Mouse (Mus musculus) gastrocnemius, postnatal 36 days (tissue): ENCODE data around the gene Eva1c. TPM values are rescaled to one million over a fixed set of nuclear protein-coding genes. Genes with fewer than 3 reads are reported as not detected.
"Not testable (repeated sequence)": the region's sequence is repeated elsewhere in the genome, so short reads cannot be mapped to it uniquely, and the experiment has no call there.

Source experiments
- DNase-seq, 2 experiments: peaks; one replicate each; pipeline ENCODE4 v3.0.0; 2022
- intact Hi-C: fragments of 180-260 bp; cut with DNase I; formaldehyde crosslinking; loops from one replicate; pipeline ENCODE4 v1.15.1; 2025
- total RNA-seq, 2 experiments: library from RNA; stranded (reverse); gene quantifications; 2 replicates each; pipeline ENCODE4 v1.2.3; 2021

Gene Eva1c
- total RNA-seq, 2 experiments from 2014 or later: 0.30 TPM; not detected in 1

- DNase-seq: peak; percentile 25 to 47
- intact Hi-C loops: no loop called here
Observed at GRCm38 (mm10) chr16:90822981-90823380, 3.5 kb upstream of the Eva1c start.

DNA sequence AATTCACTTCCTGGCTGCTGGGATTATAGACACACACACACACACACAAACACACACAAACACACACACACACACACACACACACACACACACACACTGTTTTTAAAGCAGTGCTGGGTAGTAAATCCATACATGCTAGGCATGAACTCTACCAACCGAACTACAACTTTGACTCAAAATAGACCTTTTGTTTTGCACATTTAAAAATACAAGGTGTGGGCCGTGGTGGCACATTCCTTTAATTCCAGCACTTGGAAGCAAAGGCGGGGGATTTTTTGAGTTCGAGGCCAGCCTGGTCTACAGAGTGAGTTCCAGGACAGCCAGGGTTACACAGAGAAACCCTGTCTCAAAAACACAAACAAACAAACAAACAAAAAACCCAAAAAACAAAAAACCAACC is 2.5 kb upstream of the Eva1c start:
- DNase-seq, intact Hi-C loops: not testable (repeated sequence)

- no peak for DNase-seq
- intact Hi-C loops: loop anchor here (5.0 kb wide), 1 partner anchor 101 kb away; no protein-coding TSS in a partner anchor
Observed at GRCm38 (mm10) chr16:90826041-90826440, 478 bp upstream of the Eva1c start.

DNA sequence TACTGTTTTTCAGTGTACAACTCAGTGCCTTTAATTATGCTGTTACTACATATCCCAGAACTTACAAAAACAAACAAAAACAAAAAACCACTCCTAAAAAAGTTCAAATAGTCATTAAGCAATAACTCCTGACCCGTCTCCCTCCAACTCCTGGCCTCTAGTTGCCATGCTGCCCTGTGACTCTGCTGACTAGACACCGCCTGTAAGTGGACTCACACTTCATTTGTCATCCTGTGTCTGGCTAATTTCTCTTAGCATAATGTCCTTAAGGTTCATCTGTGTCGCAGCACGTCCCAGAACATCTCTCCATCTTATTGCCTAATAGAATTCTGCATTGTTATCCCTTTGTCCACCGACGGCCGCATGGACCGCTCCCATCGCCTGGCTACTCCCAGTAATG is 979 bp downstream of the Eva1c start:
- DNase-seq: no peak
- intact Hi-C loops: loop anchor here (5.0 kb wide), 1 partner anchor 100 kb away; no protein-coding TSS in a partner anchor

GRCm38 (mm10) chr16:90829136-90829535 is 2.6 kb downstream of the Eva1c start:
- DNase-seq: no peak
- intact Hi-C loops: loop anchor here (5.0 kb wide), 1 partner anchor 98 kb away; no protein-coding TSS in a partner anchor

GRCm38 (mm10) chr16:90829894-90830685 is 3.6 kb downstream of the Eva1c start:
- peak; percentile 74 to 90 for DNase-seq
- intact Hi-C loops: loop anchor here (5.0 kb wide), 1 partner anchor 97 kb away; no protein-coding TSS in a partner anchor

- intact Hi-C loops: no loop called here
- peak; percentile 55 to 56 for DNase-seq
Observed at GRCm38 (mm10) chr16:90830686-90831439, 4.3 kb downstream of the Eva1c start.

DNA sequence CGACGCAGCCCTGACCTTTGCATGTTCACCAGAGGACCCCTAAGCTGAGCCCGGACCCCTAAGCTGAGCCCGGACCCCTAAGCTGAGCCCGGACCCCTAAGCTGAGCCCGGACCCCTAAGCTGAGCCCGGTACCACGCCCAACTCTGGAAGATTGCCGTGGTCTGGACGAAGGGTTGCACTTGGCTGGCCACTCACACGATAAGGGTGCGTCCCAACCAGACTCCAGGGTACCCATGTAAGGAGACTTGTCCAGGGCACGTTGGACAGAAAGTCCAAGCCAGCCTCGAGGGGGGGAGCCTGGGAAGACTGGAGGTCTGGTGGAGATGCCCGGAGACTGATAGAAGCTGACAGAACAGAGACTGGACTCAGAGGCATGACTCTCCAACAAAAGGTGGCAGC is 5.2 kb downstream of the Eva1c start:
- DNase-seq: no peak
- intact Hi-C loops: no loop called here

DNA sequence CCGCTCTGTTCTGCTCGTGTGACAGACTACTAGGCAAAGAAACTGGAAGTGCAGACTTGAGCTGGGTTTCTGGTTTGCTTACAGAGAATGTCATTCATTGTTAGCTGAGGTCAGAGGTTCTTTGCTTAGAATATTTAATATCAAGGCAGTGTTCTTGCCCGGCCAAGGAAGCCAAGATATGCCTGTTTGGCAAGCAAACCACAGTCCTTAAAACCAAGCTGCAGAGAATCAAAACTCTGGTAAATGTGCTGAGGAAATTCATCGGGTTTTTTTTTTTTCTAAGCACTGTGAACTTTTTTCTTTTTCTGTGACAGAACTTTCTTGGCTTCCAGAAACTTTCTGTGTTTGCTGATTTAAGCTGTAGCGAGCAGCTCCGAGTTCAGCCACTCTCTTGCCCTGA is 6.0 kb downstream of the Eva1c start:
- no peak for DNase-seq
- intact Hi-C loops: no loop called here

- intact Hi-C loops: no loop called here
- DNase-seq: no peak
Observed at GRCm38 (mm10) chr16:90833041-90833791, 6.7 kb downstream of the Eva1c start.

GRCm38 (mm10) chr16:90837431-90837830 is 10.9 kb downstream of the Eva1c start:
- intact Hi-C loops: no loop called here
- no peak for DNase-seq

GRCm38 (mm10) chr16:90842164-90842563 is 15.6 kb downstream of the Eva1c start:
- DNase-seq: no peak
- intact Hi-C loops: no loop called here

DNA sequence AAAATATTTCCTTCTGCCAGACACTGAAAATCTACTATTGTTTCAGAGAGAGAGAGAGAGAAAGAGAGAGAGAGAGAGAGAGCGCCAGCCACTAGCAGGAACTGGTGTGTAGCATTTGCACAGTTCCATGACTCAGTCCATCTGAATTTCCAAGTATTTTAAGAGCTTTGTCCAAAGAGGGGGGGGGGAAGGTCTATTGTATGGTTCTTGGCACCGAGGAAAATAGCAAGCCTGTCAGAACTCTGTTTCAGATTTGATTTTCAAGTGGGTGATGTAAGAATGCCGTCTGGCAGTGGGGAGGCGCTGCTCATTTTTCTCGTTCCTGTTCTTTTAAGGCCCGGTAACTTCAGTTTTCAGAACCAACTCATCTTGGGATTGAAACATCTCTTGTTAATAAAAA is 18.5 kb downstream of the Eva1c start:
- intact Hi-C loops: no loop called here
- no peak for DNase-seq

DNA sequence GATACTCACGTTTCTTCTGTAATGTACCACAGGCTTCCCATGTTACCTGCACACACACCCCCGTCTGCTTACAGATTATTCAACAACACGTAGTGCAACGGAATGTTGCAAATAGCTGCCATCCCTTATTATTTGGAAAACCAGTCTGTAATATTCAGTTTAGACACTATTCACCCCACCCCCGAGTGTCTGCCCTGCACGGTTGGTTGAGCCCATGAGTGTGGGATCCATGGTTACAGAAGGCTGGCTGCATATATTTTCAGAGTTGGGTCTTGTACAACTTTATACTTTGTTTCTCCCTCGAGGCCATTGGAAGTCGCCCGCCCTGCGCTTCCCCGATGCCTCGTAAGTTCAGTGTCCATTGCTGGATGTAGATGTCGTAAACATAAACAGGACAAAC is 19.1 kb downstream of the Eva1c start:
- intact Hi-C loops: no loop called here
- DNase-seq: no peak

- DNase-seq: no peak
- intact Hi-C loops: no loop called here
Observed at GRCm38 (mm10) chr16:90848697-90849096, 22.2 kb downstream of the Eva1c start.

DNA sequence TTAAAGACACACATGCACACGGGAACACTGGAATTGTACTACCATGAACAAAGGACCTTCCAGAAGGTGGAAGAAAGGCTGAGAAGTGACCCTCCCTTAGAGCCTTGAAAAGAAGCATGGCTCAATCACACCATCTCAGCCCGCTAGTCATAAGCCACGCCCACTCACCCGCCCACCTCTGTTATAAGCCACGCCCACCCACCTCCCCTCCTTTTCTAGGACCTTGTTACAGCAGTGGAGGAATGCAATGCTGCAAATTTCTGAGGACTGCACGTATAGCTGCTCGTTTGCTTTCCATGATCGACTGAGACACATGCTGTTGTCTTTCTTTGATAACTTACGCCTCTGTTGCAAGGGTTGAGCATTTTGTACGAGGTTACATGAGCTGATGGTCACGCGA is 22.7 kb downstream of the Eva1c start:
- intact Hi-C loops: no loop called here

GRCm38 (mm10) chr16:90850881-90851280 is 24.4 kb downstream of the Eva1c start:
- no peak for DNase-seq
- intact Hi-C loops: no loop called here

More for the DNA sequence above, 22.7 kb downstream of the Eva1c start:
- DNase-seq: no peak

DNA sequence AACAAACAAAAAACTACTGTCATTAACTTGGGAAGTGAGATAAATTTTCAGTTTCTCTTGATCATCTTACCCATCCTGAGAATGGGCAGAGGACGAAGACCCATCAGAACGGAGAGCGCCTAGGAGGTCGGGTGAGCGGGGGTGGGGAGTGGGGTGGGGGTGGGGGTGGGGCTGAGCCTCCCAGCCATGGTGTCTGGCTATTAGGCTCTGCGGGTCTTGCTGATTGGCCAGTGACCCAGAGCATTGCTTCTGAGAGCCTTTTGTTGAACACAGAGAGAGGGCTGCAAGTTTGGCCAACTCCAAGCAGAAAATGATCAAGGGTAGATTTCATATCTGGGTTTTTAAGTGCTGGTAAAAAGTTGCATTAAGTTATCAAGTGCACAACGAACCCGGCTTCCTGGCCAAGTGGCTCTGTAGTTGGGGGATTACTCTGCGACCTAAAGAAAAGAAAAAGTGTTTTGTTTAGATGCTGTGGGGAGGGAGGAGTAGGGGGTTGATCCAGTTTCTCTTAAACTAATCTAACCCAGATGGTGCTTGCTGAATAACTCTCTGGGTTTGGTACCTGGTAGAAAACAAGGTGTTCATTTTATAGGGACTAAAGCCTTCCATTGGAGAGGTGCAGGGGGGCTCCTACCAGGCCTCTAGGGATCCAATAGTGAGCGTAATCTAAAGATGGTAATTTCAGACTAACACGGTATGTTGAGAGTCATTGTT is 25.3 kb downstream of the Eva1c start:
- intact Hi-C loops: no loop called here

GRCm38 (mm10) chr16:90856552-90857200 is 30.2 kb downstream of the Eva1c start:
- DNase-seq: no peak

More for the DNA sequence above, 25.3 kb downstream of the Eva1c start:
- DNase-seq: no peak

GRCm38 (mm10) chr16:90858206-90858605 is 31.7 kb downstream of the Eva1c start:
- intact Hi-C loops: no loop called here
- no peak for DNase-seq

More at GRCm38 (mm10) chr16:90856552-90857200, 30.2 kb downstream of the Eva1c start:
- intact Hi-C loops: no loop called here
